Mouse (Mus musculus): Measurements from ENCODE around the gene Pgm2. TPM values are rescaled to one million over a fixed set of nuclear protein-coding genes. Genes with fewer than 3 reads are reported as not detected.

Gene Pgm2
- total and polyA plus RNA-seq, 2 experiments from 2014 or later, result 6.5 to 10.4 TPM

- TF ChIP-seq EP300 (IDR thresholded peaks at IDR 0.05; ENCODE audit: low read depth), result no peak
- no peak; the same call in 1 of the 2 replicates for TF ChIP-seq CTCF (IDR thresholded peaks at IDR 0.05; ENCODE audit: low read depth)
- H3K9me3 ChIP-seq (replicated peaks; ENCODE audit: control insufficient read depth, low read length), result no peaks in the 10 kb centered on the region
- ATAC-seq (ENCODE audit: insufficient read depth, low read depth) (no peak), DNase-seq (ENCODE audit: low spot score) (no peak)
- no peak overlapping the region for H3K4me3 ChIP-seq (ENCODE audit: low read depth, low read length)
- WGBS, result 30% methylated on average over 3 of the region's 3 CpGs
- H3K4me2 ChIP-seq (ENCODE audit: low read depth, low read length), result no peak overlapping the region
- no peaks in the 10 kb centered on the region for H3K36me3 ChIP-seq (replicated peaks; ENCODE audit: control insufficient read depth, insufficient read depth, low read length)
- H3K27me3 ChIP-seq (ENCODE audit: control insufficient read depth, insufficient read depth, low read length), result no peaks in the 10 kb centered on the region
- H3K4me1 ChIP-seq (ENCODE audit: control insufficient read depth, insufficient read depth), result no peaks in the 10 kb centered on the region
- no peak overlapping the region for H3K27ac ChIP-seq (ENCODE audit: low read depth)
- no peak overlapping the region for H3K9ac ChIP-seq (replicated peaks; ENCODE audit: low read depth, low read length)
Measured at GRCm38 (mm10) chr5:64075506-64075905, 17.2 kb upstream of the Pgm2 start.

DNA sequence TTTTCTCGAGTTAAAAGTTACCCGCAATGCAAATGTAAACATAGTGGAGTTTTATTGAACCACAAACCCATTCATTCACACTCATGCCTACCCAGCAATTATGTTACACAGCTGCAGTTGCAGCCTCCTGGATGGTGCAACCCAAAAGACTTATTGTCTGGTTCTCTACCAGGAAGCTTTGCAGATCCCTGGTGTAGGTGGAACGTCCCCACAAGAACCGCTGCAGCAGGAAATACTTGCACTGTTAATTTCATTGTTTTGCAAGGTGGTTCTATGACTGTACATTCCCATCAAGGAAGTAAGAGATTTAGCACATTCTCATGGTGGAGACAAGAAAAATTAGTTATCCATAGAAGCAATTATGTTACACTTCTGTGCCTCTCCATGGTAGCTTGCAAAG is 15.4 kb upstream of the Pgm2 start:
- WGBS, result 73% methylated on average over 4 of the region's 4 CpGs
- TF ChIP-seq CTCF (IDR thresholded peaks at IDR 0.05; ENCODE audit: low read depth) (no peak), EP300 (IDR thresholded peaks at IDR 0.05; ENCODE audit: low read depth) (no peak)
- no peak for ATAC-seq (ENCODE audit: insufficient read depth, low read depth)

GRCm38 (mm10) chr5:64078740-64079461 is 13.8 kb upstream of the Pgm2 start:
- no peak for DNase-seq (ENCODE audit: low spot score)
- TF ChIP-seq EP300 (IDR thresholded peaks at IDR 0.05; ENCODE audit: low read depth), result no peak

More for the DNA sequence above, 15.4 kb upstream of the Pgm2 start:
- H3K4me3 ChIP-seq (ENCODE audit: low read depth, low read length), result no peak overlapping the region
- H3K4me1 ChIP-seq (ENCODE audit: control insufficient read depth, insufficient read depth), result no peaks in the 10 kb centered on the region
- DNase-seq (ENCODE audit: low spot score), result no peak
- no peaks in the 10 kb centered on the region for H3K9me3 ChIP-seq (replicated peaks; ENCODE audit: control insufficient read depth, low read length)
- H3K9ac ChIP-seq (replicated peaks; ENCODE audit: low read depth, low read length), result no peak overlapping the region
- no peak overlapping the region for H3K4me2 ChIP-seq (ENCODE audit: low read depth, low read length)
- no peak overlapping the region for H3K27ac ChIP-seq (ENCODE audit: low read depth)
- no peaks in the 10 kb centered on the region for H3K36me3 ChIP-seq (replicated peaks; ENCODE audit: control insufficient read depth, insufficient read depth, low read length)
- H3K27me3 ChIP-seq (ENCODE audit: control insufficient read depth, insufficient read depth, low read length), result 0 out of 2 replicates have a peak, but pooled peaks cover 4% of the 10 kb centered on the region

GRCm38 (mm10) chr5:64079462-64079817 is 13.3 kb upstream of the Pgm2 start:
- no peaks in the 10 kb centered on the region for H3K9me3 ChIP-seq (replicated peaks; ENCODE audit: control insufficient read depth, low read length)
- H3K27ac ChIP-seq (ENCODE audit: low read depth), result no peak overlapping the region
- TF ChIP-seq EP300 (IDR thresholded peaks at IDR 0.05; ENCODE audit: low read depth) (no peak), CTCF (IDR thresholded peaks at IDR 0.05; ENCODE audit: low read depth) (no peak)
- H3K4me3 ChIP-seq (ENCODE audit: low read depth, low read length), result no peak overlapping the region
- WGBS, result 65% methylated on average over 4 of the region's 4 CpGs
- H3K27me3 ChIP-seq (ENCODE audit: control insufficient read depth, insufficient read depth, low read length), result 0 out of 2 replicates have a peak, but pooled peaks cover 4% of the 10 kb centered on the region
- H3K4me1 ChIP-seq (ENCODE audit: control insufficient read depth, insufficient read depth), result no peaks in the 10 kb centered on the region
- H3K9ac ChIP-seq (replicated peaks; ENCODE audit: low read depth, low read length), result no peak overlapping the region
- H3K36me3 ChIP-seq (replicated peaks; ENCODE audit: control insufficient read depth, insufficient read depth, low read length), result no peaks in the 10 kb centered on the region
- ATAC-seq (ENCODE audit: insufficient read depth, low read depth), result no peak
- H3K4me2 ChIP-seq (ENCODE audit: low read depth, low read length), result no peak overlapping the region
- DNase-seq (ENCODE audit: low spot score), result no peak

More at GRCm38 (mm10) chr5:64078740-64079461, 13.8 kb upstream of the Pgm2 start:
- H3K27ac ChIP-seq (ENCODE audit: low read depth), result peak overlapping the region; percentile 25; the same call in 1 of the 2 replicates
- 58% methylated on average over 7 of the region's 7 CpGs for WGBS
- H3K27me3 ChIP-seq (ENCODE audit: control insufficient read depth, insufficient read depth, low read length), result 0 out of 2 replicates have a peak, but pooled peaks cover 4% of the 10 kb centered on the region
- H3K9me3 ChIP-seq (replicated peaks; ENCODE audit: control insufficient read depth, low read length), result no peaks in the 10 kb centered on the region
- H3K4me1 ChIP-seq (ENCODE audit: control insufficient read depth, insufficient read depth), result no peaks in the 10 kb centered on the region
- no peaks in the 10 kb centered on the region for H3K36me3 ChIP-seq (replicated peaks; ENCODE audit: control insufficient read depth, insufficient read depth, low read length)
- peak; percentile 24; the same call in 1 of the 2 replicates for ATAC-seq (ENCODE audit: insufficient read depth, low read depth)
- H3K4me3 ChIP-seq (ENCODE audit: low read depth, low read length), result no peak overlapping the region
- H3K4me2 ChIP-seq (ENCODE audit: low read depth, low read length), result no peak overlapping the region
- H3K9ac ChIP-seq (replicated peaks; ENCODE audit: low read depth, low read length), result no peak overlapping the region

GRCm38 (mm10) chr5:64083447-64084359 is 9.0 kb upstream of the Pgm2 start:
- 0 out of 2 replicates have a peak, but pooled peaks cover 4% of the 10 kb centered on the region for H3K27me3 ChIP-seq (ENCODE audit: control insufficient read depth, insufficient read depth, low read length)
- H3K36me3 ChIP-seq (replicated peaks; ENCODE audit: control insufficient read depth, insufficient read depth, low read length), result no peaks in the 10 kb centered on the region
- H3K4me1 ChIP-seq (ENCODE audit: control insufficient read depth, insufficient read depth), result no peaks in the 10 kb centered on the region
- no peak for DNase-seq (ENCODE audit: low spot score)
- no peak overlapping the region for H3K27ac ChIP-seq (ENCODE audit: low read depth)
- no peak overlapping the region for H3K4me3 ChIP-seq (ENCODE audit: low read depth, low read length)
- no peak overlapping the region for H3K4me2 ChIP-seq (ENCODE audit: low read depth, low read length)
- WGBS, result 79% methylated on average over 15 of the region's 15 CpGs
- TF ChIP-seq EP300 (IDR thresholded peaks at IDR 0.05; ENCODE audit: low read depth) (no peak), CTCF (IDR thresholded peaks at IDR 0.05; ENCODE audit: low read depth) (no peak)
- no peak for ATAC-seq (ENCODE audit: insufficient read depth, low read depth)
- H3K9me3 ChIP-seq (replicated peaks; ENCODE audit: control insufficient read depth, low read length), result no peaks in the 10 kb centered on the region
- no peak overlapping the region for H3K9ac ChIP-seq (replicated peaks; ENCODE audit: low read depth, low read length)

Data from heart, postnatal 0 days (tissue).